Mouse (Mus musculus): Measurements from ENCODE around the gene Gcc2. TPM values are rescaled to one million over a fixed set of nuclear protein-coding genes. Genes with fewer than 3 reads are reported as not detected.

Gcc2 gene
- polyA plus RNA-seq, 1 experiment from 2014 or later, result 46.6 TPM

Other genes with a start within 250 kb of the Gcc2 start
- not detected in 2 replicates for gene AW822073, start 30.6 kb upstream of the Gcc2 start, polyA plus RNA-seq (2014; fragmentation: Nextera tagmentation; extraction: Ambion mirVana)
- gene Duxf3, start 22.8 kb upstream of the Gcc2 start, polyA plus RNA-seq (2014; fragmentation: Nextera tagmentation; extraction: Ambion mirVana), result not detected in 2 replicates
- not detected in 2 replicates for gene Gm4981, start 18.8 kb upstream of the Gcc2 start, polyA plus RNA-seq (2014; fragmentation: Nextera tagmentation; extraction: Ambion mirVana)
- gene Lims1, start 68.0 kb downstream of the Gcc2 start, polyA plus RNA-seq (2014; fragmentation: Nextera tagmentation; extraction: Ambion mirVana), result 87.3 and 90.4 TPM in 2 replicates
- gene Ranbp2, start 191.4 kb downstream of the Gcc2 start, polyA plus RNA-seq (2014; fragmentation: Nextera tagmentation; extraction: Ambion mirVana), result 32.0 and 34.3 TPM in 2 replicates
- 9.2 and 9.5 TPM in 2 replicates for gene Ccdc138, start 242.5 kb downstream of the Gcc2 start, polyA plus RNA-seq (2014; fragmentation: Nextera tagmentation; extraction: Ambion mirVana)

Data from limb, embryonic 11.5 days (tissue).